Mouse (Mus musculus) heart, adult 2 months (tissue): ENCODE measurements around the gene Necab3. TPM values are rescaled to one million over a fixed set of nuclear protein-coding genes. Genes with fewer than 3 reads are reported as not detected.

Experiments used
- DNase-seq, 2 experiments: peaks; one replicate each; pipeline ENCODE4 v3.0.0; 2021
- H3K27ac ChIP-seq: fragments of 200-600 bp; 2 replicates; pipeline ENCODE4 v1.8.1; 2022
- H3K27me3 ChIP-seq: fragments of 200-500 bp; 2 replicates; pipeline ENCODE4 v1.6.1; 2012; ENCODE audit warnings: mild to moderate bottlenecking, low read length, inconsistent platforms, mixed read lengths; ENCODE audit not compliant: control insufficient read depth, insufficient read depth
- H3K36me3 ChIP-seq: fragments of 200-500 bp; 2 replicates; pipeline ENCODE4 v1.6.1; 2012; ENCODE audit warnings: low read length, inconsistent platforms; ENCODE audit not compliant: control insufficient read depth, insufficient read depth
- H3K4me1 ChIP-seq: fragments of 200-500 bp; 2 replicates; pipeline ENCODE4 v1.6.1; 2011; ENCODE audit warnings: low read length; ENCODE audit not compliant: control insufficient read depth, insufficient read depth
- H3K4me3 ChIP-seq: fragments of 200-600 bp; 2 replicates; pipeline ENCODE4 v1.8.1; 2022
- H3K79me2 ChIP-seq: fragments of 200-500 bp; replicated peaks from 2 replicates; pipeline ENCODE4 v1.6.1; 2012; ENCODE audit warnings: mild to moderate bottlenecking, inconsistent platforms, low read length, moderate library complexity, mixed read lengths; ENCODE audit not compliant: control insufficient read depth, insufficient read depth
- H3K9ac ChIP-seq: fragments of 200-500 bp; 2 replicates; pipeline ENCODE4 v1.6.1; 2012; ENCODE audit warnings: low read depth, mild to moderate bottlenecking, control low read depth, inconsistent platforms, low read length, mixed read lengths
- CTCF ChIP-seq: fragments of 200-600 bp; IDR thresholded peaks from 2 replicates; pipeline ENCODE4 v1.8.1; 2022; ENCODE audit warnings: antibody characterized with exemption, mild to moderate bottlenecking, moderate library complexity
- EP300 ChIP-seq: fragments of 200-500 bp; IDR thresholded peaks from 2 replicates; pipeline ENCODE4 v1.6.1; 2011; ENCODE audit warnings: low read depth, low read length, control low read depth; ENCODE audit not compliant: insufficient read depth
- POLR2A ChIP-seq: fragments of 200-500 bp; IDR thresholded peaks from 2 replicates; pipeline ENCODE4 v1.6.1; 2011; ENCODE audit warnings: mild to moderate bottlenecking, low read depth, low read length, control low read depth; ENCODE audit not compliant: insufficient read depth
- WGBS: fragments of 180-500 bp; shearing (Covaris S2); methylation state at CpG from one replicate; pipeline ENCODE4 v1.1.7; 2018; 5-methylcytosine and 5-hydroxymethylcytosine counted together
- intact Hi-C: fragments of 180-260 bp; cut with DNase I; formaldehyde crosslinking; loops from one replicate; pipeline ENCODE4 v1.15.1; 2025
- long read RNA-seq: library from polyadenylated mRNA; stranded (forward); transcript quantifications from one replicate; pipeline ENCODE4 v2.0.0, GENCODE M21; 2021
- polyA plus RNA-seq: library from polyadenylated mRNA; depleted of rRNA; stranded (reverse); fragments of >200 nt; gene quantifications from 2 replicates; pipeline ENCODE4 v1.2.3, GENCODE M21; 2012; rRNA removed
- total RNA-seq, 2 experiments: library from RNA; stranded (reverse); gene quantifications; 2 replicates each; pipeline ENCODE4 v1.2.3; 2021

Necab3 gene
- under 1 TPM; 0.20 to 0.23 TPM for total RNA-seq
- 0.90 and 1.7 TPM in 2 replicates for polyA plus RNA-seq
- long read RNA-seq, partial matches to known transcripts, result 0 of 1 reads
- long read RNA-seq, other reads (novel, unspliced or antisense), result 1 of 1 reads

- no peak for TF ChIP-seq CTCF
- no peak for TF ChIP-seq POLR2A
- TF ChIP-seq EP300, result no peak
- H3K4me1 ChIP-seq, result peaks cover 5% of the 10 kb centered on the region
- WGBS, result 10% methylated on average over 34 of the region's 34 CpGs
- peak within 1 kb of the TSS; percentile 36; the same call in 1 of the 2 replicates for H3K9ac ChIP-seq
- intact Hi-C loops, result no loop called here
- peak; percentile 44 to 45 for DNase-seq
- H3K36me3 ChIP-seq, result no peaks in the 10 kb centered on the region
- no peaks in the 10 kb centered on the region for H3K27me3 ChIP-seq
- H3K27ac ChIP-seq, result no peak within 1 kb of the TSS; the same call in 1 of the 2 replicates
- no peaks in the 10 kb centered on the region for H3K79me2 ChIP-seq
- H3K4me3 ChIP-seq, result peak within 1 kb of the TSS; percentile 27
These were observed at the start of gene Necab3 for GRCm38 (mm10) chr2:154558264-154559039. Gene Necab3, minus strand, starts transcription at chr2:154558890.

GRCm38 (mm10) chr2:154606965-154607364 lies 48.3 kb upstream of the Necab3 start:
- Histone ChIP-seq H3K4me1 (peaks cover 2% of the 10 kb centered on the region), H3K27me3 (no peaks in the 10 kb centered on the region), H3K9ac (no peak overlapping the region), H3K27ac (no peak overlapping the region), H3K79me2 (no peaks in the 10 kb centered on the region), H3K4me3 (no peak overlapping the region), H3K36me3 (no peaks in the 10 kb centered on the region)
- DNase-seq, result no peak
- intact Hi-C loops, result no loop called here
- WGBS, result 84% methylated on average over 1 of the region's 1 CpGs
- TF ChIP-seq CTCF (no peak), POLR2A (no peak), EP300 (no peak)

GRCm38 (mm10) chr2:154604156-154604555 lies 45.5 kb upstream of the Necab3 start:
- DNase-seq, result no peak
- Histone ChIP-seq H3K4me1 (peaks cover 2% of the 10 kb centered on the region), H3K79me2 (no peaks in the 10 kb centered on the region), H3K27me3 (no peaks in the 10 kb centered on the region), H3K27ac (peak overlapping the region; percentile 50), H3K9ac (peak overlapping the region; percentile 48), H3K4me3 (peak overlapping the region; percentile 97), H3K36me3 (no peaks in the 10 kb centered on the region)
- TF ChIP-seq EP300, result no peak
- no peak for TF ChIP-seq POLR2A
- TF ChIP-seq CTCF, result no peak
- intact Hi-C loops, result no loop called here
- WGBS, result 24% methylated on average over 7 of the region's 7 CpGs

- Histone ChIP-seq H3K4me1 (peaks cover 2% of the 10 kb centered on the region), H3K27me3 (no peaks in the 10 kb centered on the region), H3K27ac (peak within 1 kb of the TSS; percentile 92), H3K4me3 (peak within 1 kb of the TSS; percentile 97), H3K9ac (peak within 1 kb of the TSS; percentile 97), H3K36me3 (no peaks in the 10 kb centered on the region), H3K79me2 (no peaks in the 10 kb centered on the region)
- DNase-seq, result peak; percentile 99
- peak; percentile 74 for TF ChIP-seq POLR2A
- TF ChIP-seq CTCF, result no peak
- under 1% methylated on average over 13 of the region's 13 CpGs for WGBS
- intact Hi-C loops, result loop anchor here (2.0 kb wide), 1 partner anchor 33 kb away; no protein-coding TSS in a partner anchor
These were observed 45.0 kb upstream of the Necab3 start, which contains the start of gene Pxmp4 for GRCm38 (mm10) chr2:154603638-154604153. Gene Pxmp4, minus strand, starts transcription at chr2:154603708.

- WGBS, result 7% methylated on average over 22 of the region's 22 CpGs
- H3K4me1 ChIP-seq, result peaks cover 2% of the 10 kb centered on the region
- peak overlapping the region; percentile 97 for H3K9ac ChIP-seq
- no peak for TF ChIP-seq POLR2A
- TF ChIP-seq EP300, result no peak
- TF ChIP-seq CTCF, result no peak
- no peaks in the 10 kb centered on the region for H3K79me2 ChIP-seq
- DNase-seq, result no peak
- intact Hi-C loops, result loop anchor here (2.0 kb wide), 1 partner anchor 32 kb away; no protein-coding TSS in a partner anchor
- H3K27me3 ChIP-seq, result no peaks in the 10 kb centered on the region
- H3K27ac ChIP-seq, result peak overlapping the region; percentile 92
- peak overlapping the region; percentile 97 for H3K4me3 ChIP-seq
- no peaks in the 10 kb centered on the region for H3K36me3 ChIP-seq
These were observed 44.4 kb upstream of the Necab3 start for GRCm38 (mm10) chr2:154603007-154603637.
